Mouse (Mus musculus) hindbrain, postnatal 0 days (tissue): ENCODE measurements around the gene Trim54. TPM values are rescaled to one million over a fixed set of nuclear protein-coding genes. Genes with fewer than 3 reads are reported as not detected.

Experiments used
- ATAC-seq: fragments of 200-750 bp; cut with Nextera tagmentation; 2 replicates; pipeline ENCODE4 v1.8.0; 2017; ENCODE audit warnings: mild to moderate bottlenecking, moderate TSS enrichment, moderate library complexity
- DNase-seq: peaks from one replicate; pipeline ENCODE4 v3.0.0-alpha.2; 2015; ENCODE audit warnings: low spot score
- H3K27ac ChIP-seq: fragments of 300-500 bp; sonication (generic); 2 replicates; pipeline ENCODE4 v1.5.1; 2014; ENCODE audit warnings: mild to moderate bottlenecking
- H3K27me3 ChIP-seq: fragments of 300-500 bp; sonication (generic); 2 replicates; pipeline ENCODE4 v1.6.1; 2014; ENCODE audit warnings: low read length, mixed read lengths; ENCODE audit not compliant: insufficient read depth
- H3K36me3 ChIP-seq: fragments of 300-500 bp; sonication (generic); 2 replicates; pipeline ENCODE4 v1.6.1; 2014; ENCODE audit warnings: low read length, mixed read lengths; ENCODE audit not compliant: insufficient read depth
- H3K4me1 ChIP-seq: fragments of 300-500 bp; sonication (generic); 2 replicates; pipeline ENCODE4 v1.6.1; 2014; ENCODE audit warnings: antibody characterized with exemption, low read length, mixed read lengths; ENCODE audit not compliant: insufficient read depth
- H3K4me2 ChIP-seq: fragments of 300-500 bp; sonication (generic); 2 replicates; pipeline ENCODE4 v1.6.1; 2014; ENCODE audit warnings: low read depth, mild to moderate bottlenecking, low read length, moderate library complexity, mixed read lengths
- H3K4me3 ChIP-seq: fragments of 300-500 bp; sonication (generic); 2 replicates; pipeline ENCODE4 v1.5.1; 2014; ENCODE audit warnings: low read length
- H3K9ac ChIP-seq: fragments of 300-500 bp; sonication (generic); replicated peaks from 2 replicates; pipeline ENCODE4 v1.6.1; 2014; ENCODE audit warnings: mild to moderate bottlenecking, low read length, moderate library complexity, mixed read lengths
- H3K9me3 ChIP-seq: fragments of 300-500 bp; sonication (generic); 2 replicates; pipeline ENCODE4 v1.6.1; 2016; ENCODE audit warnings: low read length, mixed read lengths
- CTCF ChIP-seq: IDR thresholded peaks from 2 replicates; pipeline ENCODE4 v1.5.1; 2016; ENCODE audit warnings: antibody characterized with exemption, control low read depth, low read depth
- WGBS: fragments of 180-500 bp; shearing (Covaris S2); extraction: QIAGEN DNeasy Blood & Tissue Kit; methylation state at CpG from one replicate; pipeline ENCODE4 v1.1.7; 2014; 5-methylcytosine and 5-hydroxymethylcytosine counted together
- polyA plus RNA-seq: library from polyadenylated mRNA; unstranded; fragments of >200 nt; fragmentation: Nextera tagmentation; extraction: Ambion mirVana; gene quantifications from 2 replicates; pipeline ENCODE4 v1.2.1, GENCODE M21; 2015
- total RNA-seq: library from RNA; depleted of rRNA; stranded (reverse); fragments of >200 nt; gene quantifications from 2 replicates; pipeline ENCODE4 v1.2.3, GENCODE M21; 2014; rRNA removed

Trim54 gene
- total RNA-seq (0.22 and 0.52 TPM in 2 replicates), polyA plus RNA-seq (not detected in 2 replicates)

- no peak within 1 kb of the TSS for H3K9ac ChIP-seq
- H3K27me3 ChIP-seq: no peaks in the 10 kb centered on the region
- H3K36me3 ChIP-seq: no peaks in the 10 kb centered on the region
- H3K9me3 ChIP-seq: no peaks in the 10 kb centered on the region
- 46% methylated on average over 3 of the region's 3 CpGs for WGBS
- no peak for TF ChIP-seq CTCF
- ATAC-seq (no peak), DNase-seq (no peak)
- H3K4me2 ChIP-seq: no peak within 1 kb of the TSS
- H3K4me1 ChIP-seq: no peaks in the 10 kb centered on the region
- H3K4me3 ChIP-seq: no peak within 1 kb of the TSS
- no peak within 1 kb of the TSS for H3K27ac ChIP-seq
These were observed at the start of gene Trim54 for GRCm38 (mm10) chr5:31116354-31116753. Gene Trim54, plus strand, starts transcription at chr5:31116712.

- Histone ChIP-seq H3K9ac (no peak overlapping the region), H3K9me3 (no peaks in the 10 kb centered on the region), H3K27me3 (no peaks in the 10 kb centered on the region), H3K4me3 (no peak overlapping the region), H3K36me3 (peaks cover 77% of the 10 kb centered on the region), H3K4me2 (no peak overlapping the region), H3K4me1 (no peaks in the 10 kb centered on the region), H3K27ac (no peak overlapping the region)
- no peak for TF ChIP-seq CTCF
- 97% methylated on average over 3 of the region's 3 CpGs for WGBS
- DNase-seq (no peak), ATAC-seq (no peak)
These were observed 46.7 kb upstream of the Trim54 start for GRCm38 (mm10) chr5:31069810-31070209.

GRCm38 (mm10) chr5:31071059-31071458, 45.5 kb upstream of the Trim54 start:
- H3K4me2 ChIP-seq: no peak overlapping the region
- H3K27me3 ChIP-seq: no peaks in the 10 kb centered on the region
- no peak for TF ChIP-seq CTCF
- H3K36me3 ChIP-seq: peaks cover 89% of the 10 kb centered on the region
- no peak overlapping the region for H3K9ac ChIP-seq
- WGBS: 92% methylated on average over 2 of the region's 2 CpGs
- H3K27ac ChIP-seq: no peak overlapping the region
- H3K4me3 ChIP-seq: no peak overlapping the region
- H3K4me1 ChIP-seq: no peaks in the 10 kb centered on the region
- no peak for ATAC-seq
- no peak for DNase-seq
- no peaks in the 10 kb centered on the region for H3K9me3 ChIP-seq

DNA sequence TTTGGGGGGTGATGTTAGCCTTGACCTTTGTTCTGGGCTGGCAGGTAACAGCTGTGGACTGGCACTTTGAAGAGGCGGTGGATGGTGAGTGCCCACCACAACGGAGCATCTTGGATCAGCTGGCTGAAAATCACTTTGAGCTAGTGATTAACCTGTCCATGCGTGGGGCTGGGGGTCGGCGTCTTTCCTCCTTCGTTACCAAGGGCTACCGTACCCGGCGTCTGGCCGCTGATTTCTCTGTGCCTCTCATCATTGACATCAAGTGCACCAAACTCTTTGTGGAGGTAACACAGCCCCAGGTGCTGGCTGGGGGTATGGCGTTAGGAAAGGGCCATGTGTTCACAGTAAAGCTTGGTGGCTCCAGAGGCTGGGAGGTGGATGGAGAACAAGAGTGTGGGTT, 44.7 kb upstream of the Trim54 start:
- no peaks in the 10 kb centered on the region for H3K4me1 ChIP-seq
- H3K9ac ChIP-seq: no peak overlapping the region
- no peaks in the 10 kb centered on the region for H3K27me3 ChIP-seq
- no peak overlapping the region for H3K4me2 ChIP-seq
- peaks cover 90% of the 10 kb centered on the region for H3K36me3 ChIP-seq
- ATAC-seq (no peak), DNase-seq (no peak)
- no peak overlapping the region for H3K4me3 ChIP-seq
- no peak overlapping the region for H3K27ac ChIP-seq
- TF ChIP-seq CTCF: no peak
- no peaks in the 10 kb centered on the region for H3K9me3 ChIP-seq
- 96% methylated on average over 11 of the region's 11 CpGs for WGBS

- no peak for DNase-seq
- H3K36me3 ChIP-seq: peaks cover 89% of the 10 kb centered on the region
- H3K27me3 ChIP-seq: no peaks in the 10 kb centered on the region
- no peak for ATAC-seq
- no peaks in the 10 kb centered on the region for H3K9me3 ChIP-seq
- H3K9ac ChIP-seq: no peak overlapping the region
- 91% methylated on average over 12 of the region's 12 CpGs for WGBS
- no peak overlapping the region for H3K27ac ChIP-seq
- no peaks in the 10 kb centered on the region for H3K4me1 ChIP-seq
- no peak overlapping the region for H3K4me3 ChIP-seq
- no peak for TF ChIP-seq CTCF
- no peak overlapping the region for H3K4me2 ChIP-seq
These were observed 43.3 kb upstream of the Trim54 start for GRCm38 (mm10) chr5:31073176-31073575.

- no peak for TF ChIP-seq CTCF
- H3K9ac ChIP-seq: no peak overlapping the region
- H3K27ac ChIP-seq: no peak overlapping the region
- H3K4me2 ChIP-seq: no peak overlapping the region
- H3K36me3 ChIP-seq: peaks cover 73% of the 10 kb centered on the region
- no peaks in the 10 kb centered on the region for H3K9me3 ChIP-seq
- H3K27me3 ChIP-seq: no peaks in the 10 kb centered on the region
- no peaks in the 10 kb centered on the region for H3K4me1 ChIP-seq
- no peak overlapping the region for H3K4me3 ChIP-seq
- 91% methylated on average over 13 of the region's 13 CpGs for WGBS
- no peak for DNase-seq
- no peak for ATAC-seq
These were observed 40.2 kb upstream of the Trim54 start for GRCm38 (mm10) chr5:31076346-31076745.

- Histone ChIP-seq H3K36me3 (peaks cover 36% of the 10 kb centered on the region), H3K4me1 (no peaks in the 10 kb centered on the region), H3K27ac (no peak overlapping the region), H3K4me2 (no peak overlapping the region), H3K4me3 (no peak overlapping the region), H3K9ac (no peak overlapping the region), H3K9me3 (no peaks in the 10 kb centered on the region), H3K27me3 (no peaks in the 10 kb centered on the region)
- 67% methylated on average over 13 of the region's 13 CpGs for WGBS
- DNase-seq: peak; percentile 20
- no peak for ATAC-seq
- no peak for TF ChIP-seq CTCF
These were observed 36.3 kb upstream of the Trim54 start for GRCm38 (mm10) chr5:31080059-31080794.
